Mouse (Mus musculus) cerebellum, adult 18-20 months (tissue): ENCODE data around the gene Tsc22d3.

Source experiments
- DNase-seq, 2 experiments: peaks; one replicate each; pipeline ENCODE4 v3.0.0; 2021

Gene Tsc22d3

DNA sequence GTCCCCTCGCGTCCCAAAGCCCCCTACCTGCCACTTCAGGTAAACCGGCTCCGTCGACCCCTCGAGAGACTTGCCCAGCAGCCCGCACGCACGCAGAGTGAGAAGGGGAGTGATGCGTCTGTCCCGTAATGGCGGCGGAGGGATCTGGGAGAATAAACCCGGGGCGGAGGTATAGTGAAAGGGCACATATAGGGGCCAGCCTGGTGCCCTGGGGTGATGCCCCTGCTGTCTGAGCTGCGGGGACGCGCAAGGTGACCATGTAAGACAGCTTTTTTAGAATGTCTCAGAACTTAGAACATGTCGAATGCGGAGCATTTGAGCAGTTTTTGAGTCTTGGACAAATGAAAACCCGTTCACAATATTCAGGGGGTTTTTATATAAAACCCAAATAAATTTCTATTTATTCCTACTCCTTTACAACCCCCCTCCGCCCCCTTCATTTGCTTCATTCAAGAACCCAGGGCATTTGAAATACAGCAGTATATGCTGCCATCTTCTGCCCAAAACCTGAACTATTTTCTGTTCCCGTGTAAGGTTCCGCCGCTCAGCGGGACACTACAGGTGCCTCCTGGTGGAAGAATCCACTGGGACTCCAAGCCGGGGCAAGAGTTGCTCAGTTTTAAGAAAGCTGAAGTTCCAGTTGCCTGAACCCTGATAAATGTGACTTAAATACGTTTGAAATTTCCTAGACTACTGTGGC lies at the start of gene Tsc22d3:
Tsc22d3 (minus strand) TSS at position 250 of the 700 bp plus-strand sequence.
- DNase-seq: peak; percentile 58 to 61

GRCm38 (mm10) chrX:140639592-140639991 lies 39.1 kb upstream of the Tsc22d3 start:
- DNase-seq: no peak

DNA sequence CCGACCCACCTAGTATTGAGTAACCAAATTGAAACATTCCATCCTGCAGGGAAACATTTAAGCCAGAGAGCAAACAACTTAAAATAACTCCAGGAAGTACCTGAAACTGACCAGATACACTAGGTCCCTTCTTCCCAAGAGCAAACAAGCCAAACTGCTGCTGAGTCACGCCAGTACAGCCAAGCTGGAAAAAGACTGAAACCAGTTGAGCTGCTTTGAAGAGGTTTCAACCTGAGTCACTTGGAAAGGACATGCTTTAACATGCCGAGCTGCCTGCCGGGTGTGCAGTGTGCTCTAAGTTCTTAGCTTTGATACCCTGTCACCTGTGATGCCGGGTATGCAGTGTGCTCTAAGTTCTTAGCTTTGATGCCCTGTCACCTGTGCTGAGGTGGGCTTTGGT lies 37.6 kb upstream of the Tsc22d3 start:
- no peak for DNase-seq

GRCm38 (mm10) chrX:140624875-140625594 lies 24.6 kb upstream of the Tsc22d3 start:
- DNase-seq: no peak

DNA sequence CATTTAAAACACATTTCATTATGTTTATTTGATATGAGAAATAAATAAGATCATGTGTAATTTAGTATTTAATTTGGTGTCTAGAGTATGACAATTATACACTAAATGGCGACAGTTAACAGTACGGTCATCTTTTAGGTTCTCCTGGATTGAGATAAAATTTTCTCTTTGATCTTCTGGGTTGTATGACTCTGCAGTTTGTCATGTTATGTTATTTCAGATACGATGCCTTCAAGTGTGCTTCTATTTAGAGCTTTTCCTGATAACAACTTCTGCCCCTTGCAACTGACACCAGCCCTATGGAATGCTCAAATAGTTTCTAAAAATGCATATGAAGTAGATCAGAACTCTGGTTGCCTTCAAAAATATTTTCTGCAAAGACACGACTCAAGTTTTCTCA lies 9.5 kb upstream of the Tsc22d3 start:
- no peak for DNase-seq

GRCm38 (mm10) chrX:140601884-140602283 lies 1.4 kb upstream of the Tsc22d3 start:
- DNase-seq: no peak

- DNase-seq: no peak
Measured at GRCm38 (mm10) chrX:140601311-140601710, 852 bp upstream of the Tsc22d3 start.

DNA sequence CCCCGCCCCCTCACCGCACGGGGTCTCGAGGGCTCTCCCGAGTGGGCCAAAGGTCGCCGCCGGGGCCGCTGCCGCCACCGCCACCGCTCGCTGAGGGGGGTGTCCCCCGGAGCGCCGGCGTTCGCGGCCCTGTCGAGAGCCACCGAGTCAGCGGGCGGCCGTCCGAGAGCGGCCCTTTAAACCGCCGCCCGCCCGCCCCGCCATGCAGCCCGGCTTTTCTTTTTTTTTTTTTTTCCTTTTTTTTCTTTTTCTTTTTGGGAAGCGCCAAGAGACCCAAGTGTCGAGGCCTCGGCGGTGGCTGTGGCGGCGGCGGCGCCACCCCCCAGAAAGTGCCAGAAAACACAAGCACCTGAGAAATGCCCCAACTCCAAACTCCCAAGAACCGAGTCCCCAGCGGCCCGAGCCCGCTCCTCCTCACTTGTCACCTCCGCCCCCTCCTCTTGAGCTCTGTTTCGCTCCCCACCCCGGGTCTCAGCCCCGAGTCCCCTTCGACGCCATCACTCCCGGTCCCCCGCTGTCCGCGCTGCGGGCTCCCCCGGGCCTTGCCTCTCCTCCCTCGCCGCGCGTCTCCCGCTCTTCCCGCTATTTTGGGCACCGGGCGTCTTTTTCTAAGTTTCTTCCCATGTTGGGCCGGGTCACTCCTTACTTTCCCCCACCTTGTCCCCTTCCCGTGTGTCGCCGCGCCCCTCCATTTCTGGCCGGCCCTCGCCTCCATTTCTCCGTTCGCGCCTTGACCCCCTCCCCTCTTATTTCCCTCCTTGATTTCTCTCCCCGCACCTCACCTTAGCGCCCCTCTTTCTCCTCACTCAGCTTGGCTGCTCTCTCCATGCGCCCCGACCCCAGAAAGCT lies 674 bp downstream of the Tsc22d3 start:
- DNase-seq: peak; percentile 7 to 41

- DNase-seq: peak; percentile 32 to 56
Measured at GRCm38 (mm10) chrX:140598850-140599560, 1.5 kb downstream of the Tsc22d3 start.

GRCm38 (mm10) chrX:140598194-140598849 lies 2.1 kb downstream of the Tsc22d3 start:
- peak in 1 of 2 experiments; percentile 10 for DNase-seq

- DNase-seq: no peak
Measured at GRCm38 (mm10) chrX:140591176-140591575, 9.3 kb downstream of the Tsc22d3 start.

GRCm38 (mm10) chrX:140590142-140590541 lies 10.3 kb downstream of the Tsc22d3 start:
- DNase-seq: peak; percentile 13 to 20

GRCm38 (mm10) chrX:140589194-140589751 lies 11.2 kb downstream of the Tsc22d3 start:
- no peak for DNase-seq

DNA sequence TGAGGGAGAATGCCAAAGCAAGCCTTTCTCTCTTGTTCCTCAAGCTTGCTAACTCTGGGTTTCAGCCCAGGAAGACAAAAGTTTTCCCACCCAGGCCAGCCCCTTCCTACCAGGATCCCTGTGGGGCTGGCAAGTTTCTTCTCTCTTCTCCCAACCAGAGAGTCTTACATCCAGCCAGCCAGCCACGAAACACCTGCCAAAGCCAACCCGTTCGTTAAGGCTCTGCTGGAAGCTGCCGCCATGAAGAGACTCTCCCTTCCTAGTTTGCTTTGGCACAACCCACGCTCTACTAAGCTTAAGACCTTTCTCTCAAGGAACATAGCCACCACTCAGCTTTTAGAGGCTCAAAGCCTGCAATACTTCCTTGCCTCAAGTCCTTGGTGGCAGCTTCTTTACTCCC lies 11.9 kb downstream of the Tsc22d3 start:
- DNase-seq: no peak

GRCm38 (mm10) chrX:140580416-140580815 lies 20.0 kb downstream of the Tsc22d3 start:
- DNase-seq: no peak

DNA sequence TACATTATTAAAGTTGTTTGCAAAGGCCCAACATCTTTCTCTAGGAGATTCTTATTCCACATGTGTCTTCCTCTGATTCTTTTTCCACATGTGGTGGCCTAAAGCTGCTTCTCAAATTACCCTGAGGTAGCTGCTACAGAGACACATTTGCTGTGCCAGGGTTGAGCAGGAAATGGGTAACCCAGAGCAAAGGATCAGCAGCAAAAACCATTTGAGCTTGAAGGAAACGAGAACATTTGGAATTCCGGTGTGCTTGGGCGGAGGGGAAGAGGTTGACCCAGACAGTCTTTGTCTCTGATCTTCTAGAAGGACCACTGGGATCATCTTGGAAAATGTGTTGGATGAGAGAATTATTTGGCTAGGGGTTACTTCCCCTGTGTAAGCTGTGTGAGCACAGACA lies 24.8 kb downstream of the Tsc22d3 start:
- DNase-seq: no peak

DNA sequence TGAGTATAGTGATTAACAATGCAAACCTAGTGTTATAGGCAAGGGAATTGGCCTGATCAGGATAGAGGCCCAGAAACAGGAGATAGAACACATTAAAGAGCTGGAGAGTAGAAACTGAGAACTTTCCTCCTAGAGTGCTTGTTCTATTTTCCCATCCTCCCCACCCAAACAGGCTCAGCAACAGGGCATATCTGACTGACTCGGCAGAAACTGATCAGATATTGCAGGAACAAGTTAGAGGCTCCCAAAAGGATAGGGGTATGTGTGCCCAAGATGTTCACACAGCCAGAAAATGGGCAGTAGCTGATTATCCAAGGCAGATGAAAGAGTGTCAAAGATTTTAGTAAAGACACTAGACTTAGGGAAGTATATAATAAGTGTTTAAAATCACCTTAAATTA lies 25.3 kb downstream of the Tsc22d3 start:
- no peak for DNase-seq

DNA sequence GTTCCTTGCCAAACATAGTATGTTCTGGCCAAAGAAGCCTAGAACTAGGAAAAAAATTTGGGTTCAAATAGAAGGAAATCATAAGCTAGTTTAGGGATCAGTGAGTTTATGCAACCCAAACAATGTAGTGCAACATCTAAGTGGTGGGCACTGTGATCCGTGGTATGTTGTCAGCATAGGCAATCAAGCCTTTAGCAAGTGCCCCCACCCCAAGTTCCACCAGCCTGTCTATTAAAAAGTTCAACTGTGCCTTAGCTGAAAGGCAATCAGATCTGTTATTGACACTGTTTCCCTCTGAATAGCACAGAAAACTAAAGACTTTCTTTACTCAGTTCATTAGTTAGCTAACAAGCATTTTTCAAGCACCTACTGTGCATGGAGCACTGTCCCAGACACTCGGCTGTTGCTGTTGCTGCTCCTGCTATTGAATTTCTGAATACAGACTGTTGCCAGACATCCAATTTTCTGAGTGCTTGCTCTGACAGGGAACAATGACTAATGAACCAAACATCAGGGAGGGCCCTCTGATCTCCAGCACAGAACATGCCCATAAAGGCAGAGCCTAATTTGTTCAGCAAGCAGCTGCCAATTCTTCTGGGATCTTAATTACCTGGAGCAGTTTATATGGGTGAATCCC lies 27.6 kb downstream of the Tsc22d3 start:
- DNase-seq: no peak

- DNase-seq: no peak
Measured at GRCm38 (mm10) chrX:140569595-140569994, 30.9 kb downstream of the Tsc22d3 start.

DNA sequence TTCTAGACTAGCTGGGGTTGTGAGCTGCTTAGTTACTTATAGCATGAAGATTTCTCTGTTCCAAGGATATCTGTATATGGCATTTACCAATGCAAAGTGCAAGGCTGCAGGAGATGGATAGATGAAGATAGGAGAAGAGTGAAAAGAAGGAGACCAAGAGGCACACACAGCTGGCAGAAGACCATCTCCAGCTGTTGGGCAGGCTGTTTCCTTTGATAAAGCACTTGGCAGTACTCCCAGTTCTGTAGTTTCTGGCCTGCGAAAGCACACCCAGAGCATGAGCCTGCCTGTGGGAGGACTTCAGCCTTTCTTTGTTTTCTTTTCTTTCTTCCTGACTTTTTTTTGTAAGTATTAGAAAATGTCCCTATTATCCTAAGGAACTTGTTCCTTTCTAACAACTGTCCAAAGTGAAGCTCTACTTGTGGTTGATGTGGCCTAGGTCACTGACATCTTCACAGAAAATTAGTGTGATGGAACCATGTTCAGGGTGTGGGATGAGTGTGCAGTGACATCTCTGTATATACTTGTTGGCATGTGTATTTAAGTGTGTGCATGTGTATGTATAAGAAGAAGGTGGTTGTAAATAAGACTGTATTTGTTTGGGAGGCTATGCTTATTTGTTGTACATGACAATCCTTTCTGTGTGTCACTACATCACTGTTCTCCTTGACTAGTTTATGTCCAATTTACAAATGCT lies 32.6 kb downstream of the Tsc22d3 start:
- no peak for DNase-seq

- DNase-seq: no peak
Measured at GRCm38 (mm10) chrX:140565759-140566158, 34.7 kb downstream of the Tsc22d3 start.
